Mouse (Mus musculus) MEL (cell line): ENCODE measurements around the gene St6galnac4. TPM values are rescaled to one million over a fixed set of nuclear protein-coding genes. Genes with fewer than 3 reads are reported as not detected.
A peak's percentile ranks its signal among the peaks of the same experiment; 100 is the strongest.

Source experiments
- DNase-seq: peaks from one replicate; pipeline ENCODE4 v3.0.0; 2011; ENCODE audit warnings: low read depth, low spot score
- H3K27ac ChIP-seq: 2 replicates; pipeline ENCODE4 v1.5.1; 2012; ENCODE audit warnings: low read depth, mild to moderate bottlenecking, control low read depth, low read length, moderate library complexity; ENCODE audit not compliant: control insufficient read depth
- H3K27me3 ChIP-seq, 2 experiments: fragments of 150-350 bp in 1 of 2; sonication (generic) in 1 of 2; 2 replicates each; pipeline ENCODE4 v1.6.1; 2012; ENCODE audit warnings: low read length in 2 of 2, mild to moderate bottlenecking in 2 of 2, improper control_type of control experiment in 1 of 2, moderate library complexity in 1 of 2; ENCODE audit not compliant: insufficient read depth in 2 of 2, control insufficient read depth in 1 of 2
- H3K36me3 ChIP-seq, 2 experiments: 2 replicates each; pipeline ENCODE4 v1.6.1; 2012 to 2014; ENCODE audit warnings: low read length in 2 of 2, improper control_type of control experiment in 1 of 2, inconsistent platforms in 1 of 2, mild to moderate bottlenecking in 1 of 2; ENCODE audit not compliant: insufficient read depth in 2 of 2, control insufficient read depth in 1 of 2
- H3K4me1 ChIP-seq, 2 experiments: fragments of 150-350 bp in 1 of 2; sonication (generic) in 1 of 2; 2 replicates each; pipeline ENCODE4 v1.6.1; 2012; ENCODE audit warnings: low read length in 2 of 2, improper control_type of control experiment in 1 of 2, mild to moderate bottlenecking in 1 of 2; ENCODE audit not compliant: insufficient read depth in 2 of 2, control insufficient read depth in 1 of 2
- H3K4me3 ChIP-seq, 2 experiments: fragments of 150-350 bp in 1 of 2; sonication (generic) in 1 of 2; 2 replicates each; pipeline ENCODE4 v1.5.1; 2012; ENCODE audit warnings: low read depth in 2 of 2, low read length in 2 of 2, mild to moderate bottlenecking in 2 of 2, moderate library complexity in 2 of 2, control low read depth in 1 of 2, improper control_type of control experiment in 1 of 2; ENCODE audit not compliant: control insufficient read depth in 1 of 2, insufficient read depth in 1 of 2
- H3K79me2 ChIP-seq: 2 replicates; pipeline ENCODE4 v1.6.1; 2012; ENCODE audit warnings: mild to moderate bottlenecking, low read length, moderate library complexity; ENCODE audit not compliant: control insufficient read depth, poor library complexity, insufficient read depth
- H3K9ac ChIP-seq: 2 replicates; pipeline ENCODE4 v1.6.1; 2012; ENCODE audit warnings: low read depth, mild to moderate bottlenecking, control low read depth, low read length, moderate library complexity; ENCODE audit not compliant: control insufficient read depth, poor library complexity, severe bottlenecking
- H3K9me3 ChIP-seq: fragments of 150-350 bp; sonication (generic); replicated peaks from 2 replicates; pipeline ENCODE4 v1.6.1; 2012; ENCODE audit warnings: mild to moderate bottlenecking, low read length, improper control_type of control experiment, moderate library complexity; ENCODE audit not compliant: insufficient read depth
- CHD2 ChIP-seq: IDR thresholded peaks from 2 replicates; pipeline ENCODE4 v1.6.1; 2011; ENCODE audit warnings: low read length, improper control_type of control experiment
- CTCF ChIP-seq, 3 experiments: IDR thresholded peaks in 2 of 3; conservative IDR thresholded peaks in 1 of 3; 2 replicates each; pipeline ENCODE4 v1.5.1; 2011 to 2012; ENCODE audit warnings: low read length in 3 of 3, low read depth in 2 of 3, mild to moderate bottlenecking in 2 of 3, improper control_type of control experiment in 1 of 3, inconsistent platforms in 1 of 3, mixed read lengths in 1 of 3, moderate library complexity in 1 of 3; ENCODE audit not compliant: control insufficient read depth in 1 of 3, insufficient read depth in 1 of 3, poor library complexity in 1 of 3, severe bottlenecking in 1 of 3
- EP300 ChIP-seq, 2 experiments: IDR thresholded peaks; 2 replicates each; pipeline ENCODE4 v1.6.1; 2011; ENCODE audit warnings: improper control_type of control experiment in 2 of 2, low read length in 2 of 2, low read depth in 1 of 2, mild to moderate bottlenecking in 1 of 2
- GABPA ChIP-seq: IDR thresholded peaks from 2 replicates; pipeline ENCODE4 v1.6.1; 2012; ENCODE audit warnings: low read depth, mild to moderate bottlenecking, inconsistent platforms, low read length, improper control_type of control experiment, moderate library complexity
- HCFC1 ChIP-seq: IDR thresholded peaks from 2 replicates; pipeline ENCODE4 v1.6.1; 2012; ENCODE audit warnings: low read depth, mild to moderate bottlenecking, inconsistent platforms, low read length, improper control_type of control experiment, moderate library complexity
- MAX ChIP-seq: IDR thresholded peaks from 2 replicates; pipeline ENCODE4 v1.6.1; 2011; ENCODE audit warnings: low read length, improper control_type of control experiment
- MXI1 ChIP-seq: IDR thresholded peaks from 2 replicates; pipeline ENCODE4 v1.6.1; 2011; ENCODE audit warnings: mild to moderate bottlenecking, low read depth, low read length, improper control_type of control experiment
- NELFE ChIP-seq: IDR thresholded peaks from 2 replicates; pipeline ENCODE4 v1.6.1; 2011; ENCODE audit warnings: low read depth, low read length, improper control_type of control experiment
- POLR2A ChIP-seq, 2 experiments: IDR thresholded peaks; 2 replicates each; pipeline ENCODE4 v1.6.1; 2011 to 2012; ENCODE audit warnings: low read length in 2 of 2, mild to moderate bottlenecking in 2 of 2, control low read depth in 1 of 2, improper control_type of control experiment in 1 of 2, low read depth in 1 of 2, moderate library complexity in 1 of 2; ENCODE audit not compliant: control insufficient read depth in 1 of 2, insufficient read depth in 1 of 2, poor library complexity in 1 of 2
- RCOR1 ChIP-seq: IDR thresholded peaks from 2 replicates; pipeline ENCODE4 v1.6.1; 2012; ENCODE audit warnings: low read depth, mild to moderate bottlenecking, inconsistent platforms, low read length, improper control_type of control experiment
- SMC3 ChIP-seq: IDR thresholded peaks from 2 replicates; pipeline ENCODE4 v1.6.1; 2011; ENCODE audit warnings: low read depth, low read length, improper control_type of control experiment
- TBP ChIP-seq: IDR thresholded peaks from 2 replicates; pipeline ENCODE4 v1.8.0; 2011; ENCODE audit warnings: low read depth, low read length, improper control_type of control experiment
- TCF12 ChIP-seq: IDR thresholded peaks from 2 replicates; pipeline ENCODE4 v1.6.1; 2014; ENCODE audit warnings: low read depth, mild to moderate bottlenecking, inconsistent platforms, low read length, improper control_type of control experiment, moderate library complexity
- USF2 ChIP-seq, 2 experiments: IDR thresholded peaks; 2 replicates each; pipeline ENCODE4 v1.6.1; 2011 to 2012; ENCODE audit warnings: improper control_type of control experiment in 2 of 2, low read length in 2 of 2, borderline replicate concordance in 1 of 2, inconsistent platforms in 1 of 2, low read depth in 1 of 2, mild to moderate bottlenecking in 1 of 2; ENCODE audit not compliant: insufficient read depth in 1 of 2
- ZKSCAN1 ChIP-seq: IDR thresholded peaks from 2 replicates; pipeline ENCODE4 v1.6.1; 2012; ENCODE audit warnings: low read depth, mild to moderate bottlenecking, inconsistent platforms, low read length, improper control_type of control experiment, moderate library complexity
- polyA plus RNA-seq, 2 experiments: library from polyadenylated mRNA; stranded (reverse) in 1 of 2; unstranded in 1 of 2; fragments of >175 nt in 1 of 2; fragments of >200 nt in 1 of 2; gene quantifications; 2 replicates each; pipeline versions ENCODE4 v1.2.1 to v1.2.4; 2012; ENCODE audit warnings: low replicate concordance in 2 of 2, low read depth in 1 of 2; ENCODE audit not compliant: insufficient read length in 2 of 2, insufficient read depth in 1 of 2, missing spikeins in 1 of 2
- total RNA-seq: library from RNA; depleted of rRNA; stranded (reverse); fragments of 300-350 nt; gene quantifications from 2 replicates; pipeline ENCODE4 v1.2.3, GENCODE M21; 2012

Gene St6galnac4
- total and polyA plus RNA-seq, 3 experiments, result 58.3 to 109 TPM; not detected in 1

GRCm38 (mm10) chr2:32578146-32579046 lies 8.5 kb upstream of the St6galnac4 start:
- no peak overlapping the region for H3K4me3 ChIP-seq
- H3K79me2 ChIP-seq, result no peaks in the 10 kb centered on the region; the same call in 1 of the 2 replicates
- H3K9me3 ChIP-seq, result no peaks in the 10 kb centered on the region
- no peak for TF ChIP-seq ZKSCAN1
- TF ChIP-seq USF2 (IDR thresholded peaks at IDR 0.05; ENCODE audit: borderline replicate concordance in 1 of 2, insufficient read depth in 1 of 2, low read depth in 1 of 2, low read length in 2 of 2), result no peak
- TF ChIP-seq GABPA, result no peak
- TF ChIP-seq RCOR1, result no peak
- no peak for TF ChIP-seq MAX
- no peak for TF ChIP-seq TBP
- H3K27ac ChIP-seq, result no peak overlapping the region
- H3K4me1 ChIP-seq, result peaks cover 0 to 13% of the 10 kb centered on the region in 2 experiments; a peak in 1 of 4 replicates
- no peak for DNase-seq
- H3K36me3 ChIP-seq, result peaks cover 0 to 7% of the 10 kb centered on the region in 2 experiments; a peak in 2 of 4 replicates
- no peak overlapping the region for H3K9ac ChIP-seq
- no peaks in the 10 kb centered on the region for H3K27me3 ChIP-seq

DNA sequence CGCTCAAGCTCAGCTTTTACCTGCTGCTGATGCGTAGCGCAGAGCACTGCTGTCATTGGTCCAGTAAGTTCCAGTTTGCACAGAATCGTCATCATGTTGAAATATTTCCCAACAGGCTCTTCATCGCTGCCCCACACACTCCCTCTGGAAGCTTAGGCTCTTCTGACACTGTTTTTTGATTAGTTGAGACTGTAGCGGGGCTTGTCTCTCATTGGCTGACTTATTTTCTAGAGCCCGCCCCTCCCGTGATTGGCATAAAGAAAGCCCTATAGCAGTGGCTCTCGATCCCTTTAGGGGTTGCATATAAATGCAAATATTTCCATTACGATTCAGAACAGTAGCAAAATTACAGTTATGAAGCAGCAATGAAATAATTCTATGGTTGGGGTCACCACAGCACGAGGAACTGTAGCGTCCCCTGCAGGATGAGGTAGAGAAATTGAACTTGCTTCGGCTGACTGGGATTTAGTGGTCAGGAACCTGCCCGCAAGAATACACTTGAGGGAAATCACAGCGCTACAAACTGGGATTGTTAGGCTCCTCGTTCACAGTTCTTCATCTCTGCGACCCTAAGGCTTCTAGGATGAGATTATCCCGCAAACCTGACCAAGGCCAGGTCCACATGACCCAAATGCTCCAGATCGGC lies 5.3 kb upstream of the St6galnac4 start:
- TF ChIP-seq MXI1 (peak; percentile 33; the same call in 1 of the 2 replicates), CHD2 (peak; percentile 72; the same call in 1 of the 2 replicates), EP300 (IDR thresholded peaks at IDR 0.05; ENCODE audit: low read depth in 1 of 2, low read length in 2 of 2) (no peak), CTCF (IDR thresholded peaks at IDR 0.05 in 2 of 3, conservative IDR thresholded peaks at IDR 0.05 in 1 of 3; ENCODE audit: control insufficient read depth in 1 of 3, insufficient read depth in 1 of 3, low read depth in 2 of 3, low read length in 3 of 3, poor library complexity in 1 of 3, severe bottlenecking in 1 of 3) (peak in 2 of 3 experiments; percentile 28 to 43; a peak in 4 of 6 replicates), POLR2A (IDR thresholded peaks at IDR 0.05; ENCODE audit: control insufficient read depth in 1 of 2, insufficient read depth in 1 of 2, low read depth in 1 of 2, low read length in 2 of 2, poor library complexity in 1 of 2) (peak in 1 of 2 experiments; percentile 51; a peak in 2 of 4 replicates), SMC3 (no peak), RCOR1 (peak; percentile 59; the same call in 1 of the 2 replicates), HCFC1 (0 out of 2 replicates have a peak, but pooled peaks have one; percentile 18), NELFE (no peak; the same call in 1 of the 2 replicates), TBP (peak; percentile 59; the same call in 1 of the 2 replicates), TCF12 (no peak; the same call in 1 of the 2 replicates)
- peak; percentile 94 for DNase-seq
- H3K4me3 ChIP-seq, result peak overlapping the region; percentile 53 to 56
- H3K79me2 ChIP-seq, result no peaks in the 10 kb centered on the region; the same call in 1 of the 2 replicates
- peak overlapping the region; percentile 33 for H3K9ac ChIP-seq
- no peaks in the 10 kb centered on the region for H3K9me3 ChIP-seq
- no peaks in the 10 kb centered on the region for H3K27me3 ChIP-seq
- H3K4me1 ChIP-seq, result peaks cover 0 to 22% of the 10 kb centered on the region in 2 experiments; a peak in 1 of 4 replicates
- peaks cover 0 to 13% of the 10 kb centered on the region in 2 experiments; a peak in 2 of 4 replicates for H3K36me3 ChIP-seq
- peak overlapping the region; percentile 15; the same call in 1 of the 2 replicates for H3K27ac ChIP-seq
